Mouse (Mus musculus): ENCODE data around the gene Pik3r1.

GRCm38 (mm10) chr13:101735364-101736120 lies 32.5 kb downstream of the Pik3r1 start:
- peak; percentile 70; the same call in 1 of the 2 replicates for TF ChIP-seq CTCF (IDR thresholded peaks at IDR 0.05; ENCODE audit: extremely low read depth, insufficient read length, insufficient replicate concordance, low read depth, low read length)
- no peak for TF ChIP-seq POLR2A (IDR thresholded peaks at IDR 0.05; ENCODE audit: low read depth, low read length)

Measured in small intestine, adult 2 months (tissue).